Mouse (Mus musculus): ENCODE results near the gene Lrrc8e.

Lrrc8e gene

GRCm38 (mm10) chr8:4226739-4227347 is at the start of gene Lrrc8e:
Lrrc8e (plus strand) TSS chr8:4226827.
- DNase-seq (ENCODE audit: low read depth in 1 of 2, low spot score in 2 of 2): no peak

- DNase-seq (ENCODE audit: low read depth in 1 of 2, low spot score in 2 of 2): no peak
Observed at GRCm38 (mm10) chr8:4183409-4183808, 43.2 kb upstream of the Lrrc8e start.

GRCm38 (mm10) chr8:4186151-4186550 is 40.5 kb upstream of the Lrrc8e start:
- DNase-seq (ENCODE audit: low read depth in 1 of 2, low spot score in 2 of 2): no peak

GRCm38 (mm10) chr8:4188605-4189004 is 38.0 kb upstream of the Lrrc8e start:
- no peak for DNase-seq (ENCODE audit: low read depth in 1 of 2, low spot score in 2 of 2)

GRCm38 (mm10) chr8:4189031-4189722 is 37.5 kb upstream of the Lrrc8e start:
- no peak for DNase-seq (ENCODE audit: low read depth in 1 of 2, low spot score in 2 of 2)

- no peak for DNase-seq (ENCODE audit: low read depth in 1 of 2, low spot score in 2 of 2)
Observed at GRCm38 (mm10) chr8:4192305-4192704, 34.3 kb upstream of the Lrrc8e start.

- DNase-seq (ENCODE audit: low read depth in 1 of 2, low spot score in 2 of 2): peak; percentile 30 to 50
Observed at GRCm38 (mm10) chr8:4192807-4193587, 33.6 kb upstream of the Lrrc8e start.

- DNase-seq (ENCODE audit: low read depth in 1 of 2, low spot score in 2 of 2): no peak
Observed at GRCm38 (mm10) chr8:4193588-4193894, 33.1 kb upstream of the Lrrc8e start.

- DNase-seq (ENCODE audit: low read depth in 1 of 2, low spot score in 2 of 2): no peak
Observed at GRCm38 (mm10) chr8:4201321-4201720, 25.3 kb upstream of the Lrrc8e start.

GRCm38 (mm10) chr8:4205246-4206123 is 21.1 kb upstream of the Lrrc8e start:
- no peak for DNase-seq (ENCODE audit: low read depth in 1 of 2, low spot score in 2 of 2)

GRCm38 (mm10) chr8:4206182-4207015 is 20.2 kb upstream of the Lrrc8e start:
- DNase-seq (ENCODE audit: low read depth in 1 of 2, low spot score in 2 of 2): no peak

- no peak for DNase-seq (ENCODE audit: low read depth in 1 of 2, low spot score in 2 of 2)
Observed at GRCm38 (mm10) chr8:4207016-4207350, 19.6 kb upstream of the Lrrc8e start.

GRCm38 (mm10) chr8:4211097-4211496 is 15.5 kb upstream of the Lrrc8e start:
- no peak for DNase-seq (ENCODE audit: low read depth in 1 of 2, low spot score in 2 of 2)

- DNase-seq (ENCODE audit: low read depth in 1 of 2, low spot score in 2 of 2): no peak
Observed at GRCm38 (mm10) chr8:4212809-4213209, 13.8 kb upstream of the Lrrc8e start.

- no peak for DNase-seq (ENCODE audit: low read depth in 1 of 2, low spot score in 2 of 2)
Observed at GRCm38 (mm10) chr8:4213210-4214005, 13.2 kb upstream of the Lrrc8e start.

- DNase-seq (ENCODE audit: low read depth in 1 of 2, low spot score in 2 of 2): peak; percentile 17 to 36
Observed at GRCm38 (mm10) chr8:4214006-4214980, 12.3 kb upstream of the Lrrc8e start.

- DNase-seq (ENCODE audit: low read depth in 1 of 2, low spot score in 2 of 2): no peak
Observed at GRCm38 (mm10) chr8:4216296-4216695, 10.3 kb upstream of the Lrrc8e start.

GRCm38 (mm10) chr8:4216791-4217621 is 9.6 kb upstream of the Lrrc8e start, which contains the start of gene Prr36:
Prr36 (minus strand) TSS chr8:4217459.
- DNase-seq (ENCODE audit: low read depth in 1 of 2, low spot score in 2 of 2): no peak
